11 mouse cellular contexts compared by ENCODE assay signal in the genomic region with DNA sequence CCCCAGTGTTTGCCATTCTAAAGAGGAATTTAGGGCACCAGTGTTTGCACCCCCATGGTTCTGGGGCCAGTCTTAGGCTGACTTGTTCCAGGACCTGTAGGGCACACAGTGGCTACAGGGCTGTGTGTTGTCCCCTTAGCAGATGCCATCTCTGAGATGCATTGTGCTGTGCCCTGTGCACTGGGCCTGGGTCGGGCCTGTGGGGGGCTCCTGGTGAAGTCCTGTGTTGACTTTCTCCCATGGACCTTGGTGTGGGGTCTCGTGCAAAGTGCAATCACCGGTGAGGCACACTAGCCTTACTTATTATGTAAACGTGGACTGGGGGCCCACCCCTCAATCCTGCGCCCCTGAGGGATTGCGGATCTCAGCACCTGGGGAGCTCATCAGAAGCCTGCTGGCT. TPM values are rescaled to one million over a fixed set of nuclear protein-coding genes. Genes with fewer than 3 reads are reported as not detected.
DNase-seq lines count a peak whose midpoint lies in the region; ATAC-seq and TF ChIP-seq lines count a peak whose summit lies in the region.
"Had no signal": no experiment of that assay in that cellular context is flagged by ENCODE, and none has a peak within 500 bp of the region (broad histone marks: within the 10 kb centered on the region; RNA-seq: fewer than 3 reads in every experiment).

No protein-coding gene starts in this region.

- H3K4me3 ChIP-seq in heart, embryonic 14.5 days (ENCODE audit: control insufficient read depth in 1 of 2, insufficient read depth in 1 of 2, low read depth in 1 of 2, low read length in 2 of 2), result no peak overlapping the region
- H3K4me3 ChIP-seq in midbrain, embryonic 14.5 days (replicated peaks; ENCODE audit: low read depth, low read length), result no peak overlapping the region
- no peak overlapping the region for H3K4me3 ChIP-seq in midbrain, postnatal 0 days (ENCODE audit: low read depth, low read length)
- no peak overlapping the region for H3K4me3 ChIP-seq in limb, embryonic 11.5 days (ENCODE audit: low read depth, low read length)
- H3K4me3 ChIP-seq in stomach, embryonic 16.5 days (replicated peaks; ENCODE audit: low read length), result no peak overlapping the region
- H3K4me3 ChIP-seq: embryonic facial prominence, embryonic 15.5 days had no signal

- H3K4me2 ChIP-seq in heart, embryonic 14.5 days (ENCODE audit: low read length), result peak overlapping the region; percentile 11; the same call in 1 of the 2 replicates
- 0 out of 2 replicates have a peak overlapping the region, but pooled peaks have one; percentile 13 for H3K4me2 ChIP-seq in midbrain, embryonic 14.5 days (ENCODE audit: low read length)
- no peak overlapping the region for H3K4me2 ChIP-seq in midbrain, postnatal 0 days (ENCODE audit: low read depth, low read length, poor library complexity, severe bottlenecking)
- 0 out of 2 replicates have a peak overlapping the region, but pooled peaks have one; percentile 12 for H3K4me2 ChIP-seq in limb, embryonic 11.5 days (ENCODE audit: low read depth, severe bottlenecking)
- H3K4me2 ChIP-seq in stomach, embryonic 16.5 days (ENCODE audit: low read depth, low read length), result peak overlapping the region; percentile 6

- peak overlapping the region; percentile 38 for H3K9ac ChIP-seq in heart, embryonic 14.5 days (ENCODE audit: low read length)
- H3K9ac ChIP-seq in midbrain, embryonic 14.5 days (replicated peaks; ENCODE audit: low read length), result no peak overlapping the region
- no peak overlapping the region for H3K9ac ChIP-seq in midbrain, postnatal 0 days (replicated peaks; ENCODE audit: low read length, poor library complexity, severe bottlenecking)
- no peak overlapping the region for H3K9ac ChIP-seq in limb, embryonic 11.5 days (ENCODE audit: low read length)
- peak overlapping the region; percentile 58 for H3K9ac ChIP-seq in stomach, embryonic 16.5 days (ENCODE audit: low read length)
- H3K9ac ChIP-seq: embryonic facial prominence, embryonic 15.5 days had no signal

- no peaks in the 10 kb centered on the region for H3K27me3 ChIP-seq in heart, embryonic 14.5 days (ENCODE audit: control insufficient read depth, insufficient read depth, low read length)
- H3K27me3 ChIP-seq in midbrain, embryonic 14.5 days (ENCODE audit: control insufficient read depth, insufficient read depth, low read length), result peaks cover 27% of the 10 kb centered on the region; the same call in 1 of the 2 replicates
- 0 out of 2 replicates have a peak, but pooled peaks cover 3% of the 10 kb centered on the region for H3K27me3 ChIP-seq in midbrain, postnatal 0 days (ENCODE audit: insufficient read depth, low read length)
- H3K27me3 ChIP-seq in limb, embryonic 11.5 days (ENCODE audit: control insufficient read depth, insufficient read depth, low read length), result no peaks in the 10 kb centered on the region
- no peaks in the 10 kb centered on the region for H3K27me3 ChIP-seq in stomach, embryonic 16.5 days (ENCODE audit: control insufficient read depth, insufficient read depth, low read length)
- H3K27me3 ChIP-seq: embryonic facial prominence, embryonic 15.5 days had no signal

- peaks cover 23 to 45% of the 10 kb centered on the region in 2 experiments for H3K4me1 ChIP-seq in heart, embryonic 14.5 days (ENCODE audit: control insufficient read depth in 2 of 2, insufficient read depth in 2 of 2, low read length in 2 of 2)
- H3K4me1 ChIP-seq in midbrain, embryonic 14.5 days (ENCODE audit: control insufficient read depth, insufficient read depth, low read length), result peaks cover 28% of the 10 kb centered on the region
- H3K4me1 ChIP-seq in midbrain, postnatal 0 days (ENCODE audit: insufficient read depth, low read length), result peaks cover 6% of the 10 kb centered on the region; the same call in 1 of the 2 replicates
- peaks cover 43% of the 10 kb centered on the region for H3K4me1 ChIP-seq in limb, embryonic 11.5 days (ENCODE audit: control insufficient read depth, insufficient read depth, low read length)
- peaks cover 42% of the 10 kb centered on the region for H3K4me1 ChIP-seq in stomach, embryonic 16.5 days (ENCODE audit: control insufficient read depth, insufficient read depth, low read length)

- no peak for TF ChIP-seq CTCF in midbrain, postnatal 0 days (IDR thresholded peaks at IDR 0.05)

- no peak for DNase-seq in heart, adult 18-20 months
- DNase-seq in midbrain, embryonic 14.5 days, result no peak
- DNase-seq in midbrain, postnatal 0 days (ENCODE audit: low spot score), result no peak
- DNase-seq in limb, embryonic 11.5 days (ENCODE audit: low spot score), result no peak
- no peak for DNase-seq in cerebellum, adult 18-20 months
- DNase-seq in c-Kit-positive CD71-positive TER-119-positive erythroid progenitor cells, embryonic 14.5 days (ENCODE audit: low spot score), result no peak
- DNase-seq: cerebellum, adult 2 months; lung, adult 2 months had no signal

- H3K9me3 ChIP-seq in heart, embryonic 14.5 days (ENCODE audit: control insufficient read depth, low read length), result no peaks in the 10 kb centered on the region
- no peaks in the 10 kb centered on the region for H3K9me3 ChIP-seq in midbrain, embryonic 14.5 days (ENCODE audit: control insufficient read depth, low read length)
- H3K9me3 ChIP-seq in midbrain, postnatal 0 days (ENCODE audit: low read length), result no peaks in the 10 kb centered on the region
- no peaks in the 10 kb centered on the region for H3K9me3 ChIP-seq in limb, embryonic 11.5 days (ENCODE audit: control insufficient read depth, low read length)
- H3K9me3 ChIP-seq in stomach, embryonic 16.5 days (replicated peaks; ENCODE audit: control insufficient read depth, low read length), result no peaks in the 10 kb centered on the region
- H3K9me3 ChIP-seq: embryonic facial prominence, embryonic 15.5 days had no signal

- H3K36me3 ChIP-seq in heart, embryonic 14.5 days (ENCODE audit: control insufficient read depth, insufficient read depth, low read length), result peaks cover 61% of the 10 kb centered on the region
- H3K36me3 ChIP-seq in midbrain, embryonic 14.5 days (ENCODE audit: control insufficient read depth, insufficient read depth, low read length), result peaks cover 42% of the 10 kb centered on the region
- H3K36me3 ChIP-seq in midbrain, postnatal 0 days (ENCODE audit: insufficient read depth, low read length), result peaks cover 27% of the 10 kb centered on the region
- H3K36me3 ChIP-seq in limb, embryonic 11.5 days (ENCODE audit: control insufficient read depth, insufficient read depth, low read length), result peaks cover 14% of the 10 kb centered on the region
- H3K36me3 ChIP-seq in stomach, embryonic 16.5 days (ENCODE audit: control insufficient read depth, insufficient read depth, low read length), result peaks cover 20% of the 10 kb centered on the region

- 89% methylated on average over 6 of the region's 6 CpGs for WGBS in heart, embryonic 14.5 days
- WGBS in midbrain, embryonic 14.5 days, result 69% methylated on average over 6 of the region's 6 CpGs
- 75% methylated on average over 6 of the region's 6 CpGs for WGBS in midbrain, postnatal 0 days
- WGBS in limb, embryonic 11.5 days, result 83% methylated on average over 6 of the region's 6 CpGs
- 62% methylated on average over 6 of the region's 6 CpGs for WGBS in stomach, embryonic 16.5 days

- H3K27ac ChIP-seq in heart, embryonic 14.5 days (replicated peaks in 1 of 2; ENCODE audit: control insufficient read depth in 1 of 2, insufficient read depth in 1 of 2, low read depth in 2 of 2, low read length in 2 of 2), result 0 out of 4 replicates have a peak overlapping the region, but pooled peaks of 1 of the 2 experiments have one; percentile 54
- no peak overlapping the region for H3K27ac ChIP-seq in midbrain, embryonic 14.5 days (replicated peaks; ENCODE audit: low read depth, low read length)
- no peak overlapping the region for H3K27ac ChIP-seq in midbrain, postnatal 0 days (ENCODE audit: low read depth, low read length)
- H3K27ac ChIP-seq in limb, embryonic 11.5 days (replicated peaks; ENCODE audit: low read depth, low read length), result no peak overlapping the region
- H3K27ac ChIP-seq in stomach, embryonic 16.5 days (ENCODE audit: low read length), result no peak overlapping the region

- ATAC-seq in heart, embryonic 14.5 days (ENCODE audit: insufficient number of reproducible peaks, insufficient read depth, low FRiP score, low read depth), result no peak
- no peak for ATAC-seq in midbrain, embryonic 14.5 days (ENCODE audit: low FRiP score, low TSS enrichment)
- ATAC-seq in midbrain, postnatal 0 days (ENCODE audit: low FRiP score), result no peak
- no peak for ATAC-seq in limb, embryonic 11.5 days (ENCODE audit: insufficient number of reproducible peaks, low FRiP score, low TSS enrichment, low read depth)
- no peak for ATAC-seq in stomach, embryonic 16.5 days (ENCODE audit: insufficient read depth, low FRiP score)

RNA-seq across cellular contexts. Expression of a gene that starts 3.1 kb away (rescaled TPM):
- polyA plus RNA-seq in heart, embryonic 14.5 days (2014; fragmentation: Nextera tagmentation; extraction: Ambion mirVana), result 367 and 598 TPM in 2 replicates
- total RNA-seq in heart, adult 18-20 months (2021), result 1,000 to 10,000 TPM; 1,011 to 1,083 TPM
- polyA plus RNA-seq in midbrain, embryonic 14.5 days (2014; fragmentation: Nextera tagmentation; extraction: Ambion mirVana), result 485 and 707 TPM in 2 replicates
- total RNA-seq in midbrain, postnatal 0 days (2014; rRNA removed), result 539 and 662 TPM in 2 replicates
- 805 and 854 TPM in 2 replicates for polyA plus RNA-seq in midbrain, postnatal 0 days (2015; fragmentation: Nextera tagmentation; extraction: Ambion mirVana)
- 259 and 343 TPM in 2 replicates for polyA plus RNA-seq in limb, embryonic 11.5 days (2014; fragmentation: Nextera tagmentation; extraction: Ambion mirVana)
- 325 and 351 TPM in 2 replicates for polyA plus RNA-seq in stomach, embryonic 16.5 days (2015; fragmentation: Nextera tagmentation; extraction: Ambion mirVana)

RNA-seq across cellular contexts. Expression of a gene that starts 11.9 kb away (rescaled TPM):
- polyA plus RNA-seq in heart, embryonic 14.5 days (2014; fragmentation: Nextera tagmentation; extraction: Ambion mirVana), result 21.6 and 21.8 TPM in 2 replicates
- total RNA-seq in heart, adult 18-20 months (2021), result 1 to 10 TPM; 4.7 to 7.1 TPM
- polyA plus RNA-seq in midbrain, embryonic 14.5 days (2014; fragmentation: Nextera tagmentation; extraction: Ambion mirVana), result 20.4 and 25.7 TPM in 2 replicates
- total RNA-seq in midbrain, postnatal 0 days (2014; rRNA removed), result 31.2 and 35.6 TPM in 2 replicates
- polyA plus RNA-seq in midbrain, postnatal 0 days (2015; fragmentation: Nextera tagmentation; extraction: Ambion mirVana), result 56.8 and 57.3 TPM in 2 replicates
- 13.7 and 18.4 TPM in 2 replicates for polyA plus RNA-seq in limb, embryonic 11.5 days (2014; fragmentation: Nextera tagmentation; extraction: Ambion mirVana)
- polyA plus RNA-seq in stomach, embryonic 16.5 days (2015; fragmentation: Nextera tagmentation; extraction: Ambion mirVana), result 20.6 and 23.6 TPM in 2 replicates

RNA-seq across cellular contexts. Expression of a gene that starts 17.4 kb away (rescaled TPM):
- polyA plus RNA-seq in heart, embryonic 14.5 days (2014; fragmentation: Nextera tagmentation; extraction: Ambion mirVana), result 54.9 and 57.4 TPM in 2 replicates
- total RNA-seq in heart, adult 18-20 months (2021), result 10 to 100 TPM; 47.8 to 49.8 TPM
- polyA plus RNA-seq in midbrain, embryonic 14.5 days (2014; fragmentation: Nextera tagmentation; extraction: Ambion mirVana), result 86.7 and 102 TPM in 2 replicates
- total RNA-seq in midbrain, postnatal 0 days (2014; rRNA removed), result 108 and 130 TPM in 2 replicates
- polyA plus RNA-seq in midbrain, postnatal 0 days (2015; fragmentation: Nextera tagmentation; extraction: Ambion mirVana), result 107 and 108 TPM in 2 replicates
- 80.3 and 82.1 TPM in 2 replicates for polyA plus RNA-seq in limb, embryonic 11.5 days (2014; fragmentation: Nextera tagmentation; extraction: Ambion mirVana)
- polyA plus RNA-seq in stomach, embryonic 16.5 days (2015; fragmentation: Nextera tagmentation; extraction: Ambion mirVana), result 101 and 105 TPM in 2 replicates

RNA-seq across cellular contexts. Expression of a gene that starts 38.4 kb away (rescaled TPM):
- 0.74 and 0.89 TPM in 2 replicates for polyA plus RNA-seq in heart, embryonic 14.5 days (2014; fragmentation: Nextera tagmentation; extraction: Ambion mirVana)
- 1 to 10 TPM; 1.4 to 1.5 TPM for total RNA-seq in heart, adult 18-20 months (2021)
- polyA plus RNA-seq in midbrain, embryonic 14.5 days (2014; fragmentation: Nextera tagmentation; extraction: Ambion mirVana), result 0.69 and 0.88 TPM in 2 replicates
- 0.94 and 2.1 TPM in 2 replicates for total RNA-seq in midbrain, postnatal 0 days (2014; rRNA removed)
- polyA plus RNA-seq in midbrain, postnatal 0 days (2015; fragmentation: Nextera tagmentation; extraction: Ambion mirVana), result 1.1 and 1.2 TPM in 2 replicates
- 0.99 and 1.1 TPM in 2 replicates for polyA plus RNA-seq in limb, embryonic 11.5 days (2014; fragmentation: Nextera tagmentation; extraction: Ambion mirVana)
- polyA plus RNA-seq in stomach, embryonic 16.5 days (2015; fragmentation: Nextera tagmentation; extraction: Ambion mirVana), result 9.0 and 11.0 TPM in 2 replicates

RNA-seq across cellular contexts. Expression of a gene that starts 38.5 kb away (rescaled TPM):
- 30.7 and 35.3 TPM in 2 replicates for polyA plus RNA-seq in heart, embryonic 14.5 days (2014; fragmentation: Nextera tagmentation; extraction: Ambion mirVana)
- total RNA-seq in heart, adult 18-20 months (2021), result 10 to 100 TPM in 1 of 2 experiments, 1 to 10 TPM in 1; 7.9 to 11.1 TPM
- polyA plus RNA-seq in midbrain, embryonic 14.5 days (2014; fragmentation: Nextera tagmentation; extraction: Ambion mirVana), result 3.2 and 3.5 TPM in 2 replicates
- 8.4 and 13.3 TPM in 2 replicates for total RNA-seq in midbrain, postnatal 0 days (2014; rRNA removed)
- 4.7 and 7.5 TPM in 2 replicates for polyA plus RNA-seq in midbrain, postnatal 0 days (2015; fragmentation: Nextera tagmentation; extraction: Ambion mirVana)
- polyA plus RNA-seq in limb, embryonic 11.5 days (2014; fragmentation: Nextera tagmentation; extraction: Ambion mirVana), result 11.1 and 11.6 TPM in 2 replicates
- 26.0 and 31.2 TPM in 2 replicates for polyA plus RNA-seq in stomach, embryonic 16.5 days (2015; fragmentation: Nextera tagmentation; extraction: Ambion mirVana)

Comparison
In these comparisons a context has a peak if more than half of its experiments do, and no peak if none do; other contexts are left out.
1. H3K9ac ChIP-seq: peak in heart, embryonic 14.5 days (single experiment) and stomach, embryonic 16.5 days (single experiment); none in midbrain, embryonic 14.5 days (single experiment), midbrain, postnatal 0 days (single experiment) and limb, embryonic 11.5 days (single experiment).